Mouse (Mus musculus): ENCODE results near the gene Amh.

Gene Amh

DNA sequence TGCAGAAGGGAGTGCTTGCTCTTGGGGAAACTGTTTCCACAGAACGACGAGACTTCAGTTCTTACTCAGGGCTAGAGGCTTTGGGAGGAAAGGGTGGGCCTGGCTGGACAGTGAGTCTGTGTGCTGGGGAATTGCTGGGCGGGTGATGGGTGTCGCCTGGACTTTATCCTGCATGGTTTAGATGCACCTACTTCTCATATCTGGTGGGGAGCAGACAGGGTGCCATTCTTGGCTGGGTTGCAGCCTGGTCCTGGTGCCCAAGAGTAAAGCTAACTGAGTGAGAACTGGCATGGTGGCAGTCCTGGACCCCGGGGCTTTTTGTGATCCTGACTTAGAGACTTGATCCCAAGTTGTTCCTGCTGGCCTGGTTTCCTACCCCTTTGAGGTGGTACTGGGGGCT lies 51.9 kb downstream of the Amh start:
- DNase-seq (ENCODE audit: low spot score) = no peak
